Mouse (Mus musculus) cerebellum, adult 11 months (tissue): ENCODE data around the gene Padi6.
A peak's percentile ranks its signal among the peaks of the same experiment; 100 is the strongest.

Source experiments
- DNase-seq: peaks from one replicate; pipeline ENCODE4 v3.0.0; 2022

Padi6 gene

GRCm38 (mm10) chr4:140704166-140704565, 38.3 kb downstream of the Padi6 start:
- no peak for DNase-seq

GRCm38 (mm10) chr4:140703636-140704035, 38.8 kb downstream of the Padi6 start:
- no peak for DNase-seq

- peak; percentile 81 for DNase-seq
These were observed 39.7 kb downstream of the Padi6 start for GRCm38 (mm10) chr4:140702611-140703327.

- DNase-seq, result no peak
These were observed 40.5 kb downstream of the Padi6 start for GRCm38 (mm10) chr4:140701716-140702561.

GRCm38 (mm10) chr4:140701049-140701715, 41.3 kb downstream of the Padi6 start:
- DNase-seq, result peak; percentile 80

- no peak for DNase-seq
These were observed 42.0 kb downstream of the Padi6 start, which contains the start of gene Rcc2 for GRCm38 (mm10) chr4:140700269-140701018. Rcc2 (plus strand) TSS chr4:140700541.

GRCm38 (mm10) chr4:140699441-140700127, 42.9 kb downstream of the Padi6 start:
- peak; percentile 57 for DNase-seq

- no peak for DNase-seq
These were observed 46.5 kb downstream of the Padi6 start for GRCm38 (mm10) chr4:140695675-140696585.

GRCm38 (mm10) chr4:140695146-140695545, 47.3 kb downstream of the Padi6 start:
- DNase-seq, result no peak

- DNase-seq, result no peak
These were observed 47.8 kb downstream of the Padi6 start for GRCm38 (mm10) chr4:140694551-140695060.

GRCm38 (mm10) chr4:140693513-140693912, 48.9 kb downstream of the Padi6 start:
- DNase-seq, result no peak

GRCm38 (mm10) chr4:140691481-140691880, 51.0 kb downstream of the Padi6 start:
- no peak for DNase-seq

- DNase-seq, result no peak
These were observed 52.4 kb downstream of the Padi6 start for GRCm38 (mm10) chr4:140689873-140690655.

- DNase-seq, result no peak
These were observed 53.5 kb downstream of the Padi6 start for GRCm38 (mm10) chr4:140688826-140689425.

GRCm38 (mm10) chr4:140688044-140688825, 54.2 kb downstream of the Padi6 start:
- DNase-seq, result no peak

GRCm38 (mm10) chr4:140684881-140685303, 57.6 kb downstream of the Padi6 start:
- DNase-seq, result no peak

- no peak for DNase-seq
These were observed 58.1 kb downstream of the Padi6 start for GRCm38 (mm10) chr4:140684141-140684871.

- DNase-seq, result no peak
These were observed 58.8 kb downstream of the Padi6 start for GRCm38 (mm10) chr4:140683608-140684007.
